Mouse (Mus musculus): ENCODE data around the gene Rtl8b.
"Not testable (repeated sequence)": the region's sequence is repeated elsewhere in the genome, so short reads cannot be mapped to it uniquely, and the experiment has no call there.

- TF ChIP-seq CTCF (IDR thresholded peaks at IDR 0.05; ENCODE audit: borderline replicate concordance, insufficient read depth, low read depth, low read length); POLR2A (IDR thresholded peaks at IDR 0.05; ENCODE audit: borderline replicate concordance, insufficient read depth, low read length): not testable (repeated sequence)
Observed at GRCm38 (mm10) chrX:53670696-53671095, 488 bp upstream of the Rtl8b start.
